Mouse (Mus musculus) frontal cortex, postnatal 14 days (tissue): ENCODE data around the gene Olfr1328.
"Not testable (repeated sequence)": the region's sequence is repeated elsewhere in the genome, so short reads cannot be mapped to it uniquely, and the experiment has no call there.

Experiments
- DNase-seq, 2 experiments: peaks; one replicate each; pipeline ENCODE4 v3.0.0; 2022; ENCODE audit warnings: low spot score in 2 of 2

The Olfr1328 gene

GRCm38 (mm10) chr4:118938512-118938911 lies at the start of gene Olfr1328:
Gene Olfr1328, minus strand, starts transcription at chr4:118938612.
- DNase-seq, result no peak

- DNase-seq, result no peak
These were observed 46.9 kb upstream of the Olfr1328 start for GRCm38 (mm10) chr4:118985291-118985690.

GRCm38 (mm10) chr4:118973281-118973680 lies 34.9 kb upstream of the Olfr1328 start:
- no peak for DNase-seq

GRCm38 (mm10) chr4:118967711-118968110 lies 29.3 kb upstream of the Olfr1328 start:
- no peak for DNase-seq

- DNase-seq, result no peak
These were observed 22.8 kb upstream of the Olfr1328 start, which contains the start of gene Lao1 for GRCm38 (mm10) chr4:118961141-118961628. Gene Lao1, plus strand, starts transcription at chr4:118961578.

GRCm38 (mm10) chr4:118958812-118959211 lies 20.4 kb upstream of the Olfr1328 start:
- DNase-seq, result no peak

GRCm38 (mm10) chr4:118931326-118931725 lies 7.1 kb downstream of the Olfr1328 start:
- DNase-seq, result not testable (repeated sequence)

- not testable (repeated sequence) for DNase-seq
These were observed 21.0 kb downstream of the Olfr1328 start, which contains the start of gene Olfr1329 for GRCm38 (mm10) chr4:118917365-118917764. Gene Olfr1329, minus strand, starts transcription at chr4:118917465.

- no peak for DNase-seq
These were observed 36.4 kb downstream of the Olfr1328 start for GRCm38 (mm10) chr4:118901981-118902380.

GRCm38 (mm10) chr4:118888297-118888696 lies 50.1 kb downstream of the Olfr1328 start, which contains the start of gene Olfr1330:
Gene Olfr1330, plus strand, starts transcription at chr4:118888597.
- no peak for DNase-seq
